Mouse (Mus musculus): ENCODE data around the gene Nsf.

- TF ChIP-seq CTCF (IDR thresholded peaks at IDR 0.05; ENCODE audit: low read depth, low read length): no peak
- TF ChIP-seq POLR2A (IDR thresholded peaks at IDR 0.05; ENCODE audit: borderline replicate concordance, low read depth, low read length): no peak
These were observed 592 bp downstream of the Nsf start for GRCm38 (mm10) chr11:103953032-103953895.

Measured in bone marrow macrophage, adult 2 months (primary cell).